ENCODE assay signal across 7 mouse cellular contexts in genomic region chr1:92437678-92438271, GRCm38 (mm10). TPM values are rescaled to one million over a fixed set of nuclear protein-coding genes. Genes with fewer than 3 reads are reported as not detected.
A peak's percentile ranks its signal among the peaks of the same experiment; 100 is the strongest.
DNase-seq lines count a peak whose midpoint lies in the region; ATAC-seq lines count a peak whose summit lies in the region.

No protein-coding gene starts in this region.

- WGBS in embryonic facial prominence, embryonic 10.5 days = 41% methylated on average over 9 of the region's 9 CpGs
- 26% methylated on average over 9 of the region's 9 CpGs for WGBS in heart, embryonic 15.5 days
- 38% methylated on average over 9 of the region's 9 CpGs for WGBS in midbrain, embryonic 16.5 days

- H3K4me1 ChIP-seq in embryonic facial prominence, embryonic 10.5 days = peaks cover 23% of the 10 kb centered on the region
- peaks cover 26% of the 10 kb centered on the region for H3K4me1 ChIP-seq in heart, embryonic 15.5 days (replicated peaks)
- H3K4me1 ChIP-seq in midbrain, embryonic 16.5 days (ENCODE audit: control insufficient read depth, insufficient read depth, low read length) = peaks cover 8% of the 10 kb centered on the region

- peak overlapping the region; percentile 66 for H3K27ac ChIP-seq in embryonic facial prominence, embryonic 10.5 days (replicated peaks)
- peak overlapping the region; percentile 80 for H3K27ac ChIP-seq in heart, embryonic 15.5 days
- peak overlapping the region; percentile 61 for H3K27ac ChIP-seq in midbrain, embryonic 16.5 days (ENCODE audit: low read length)

- peaks cover 49% of the 10 kb centered on the region for H3K36me3 ChIP-seq in embryonic facial prominence, embryonic 10.5 days (replicated peaks)
- peaks cover 43% of the 10 kb centered on the region for H3K36me3 ChIP-seq in heart, embryonic 15.5 days
- H3K36me3 ChIP-seq in midbrain, embryonic 16.5 days (ENCODE audit: control insufficient read depth, insufficient read depth, low read length) = peaks cover 4% of the 10 kb centered on the region

- H3K9ac ChIP-seq in heart, embryonic 15.5 days = no peak overlapping the region
- no peak overlapping the region for H3K9ac ChIP-seq in midbrain, embryonic 16.5 days (ENCODE audit: low read depth, low read length)

- 0 out of 2 replicates have a peak overlapping the region, but pooled peaks have one; percentile 6 for H3K4me2 ChIP-seq in heart, embryonic 15.5 days
- no peak overlapping the region for H3K4me2 ChIP-seq in midbrain, embryonic 16.5 days (ENCODE audit: low read length)

- DNase-seq in ES-CJ7 (ENCODE audit: low read depth, low spot score) (peak; percentile 46), R1 (ENCODE audit: low read depth, low spot score) (peak; percentile 16)
- DNase-seq in embryonic facial prominence, embryonic 10.5 days (ENCODE audit: low spot score) = peak; percentile 48
- peak; percentile 24 to 65 for DNase-seq in left cerebral cortex, adult 8-10 months (ENCODE audit: low spot score in 2 of 2)
- no peak for DNase-seq in thymus, postnatal 0 days (ENCODE audit: low spot score)

- no peaks in the 10 kb centered on the region for H3K27me3 ChIP-seq in embryonic facial prominence, embryonic 10.5 days (replicated peaks; ENCODE audit: low read depth, poor library complexity, severe bottlenecking)
- no peaks in the 10 kb centered on the region for H3K27me3 ChIP-seq in heart, embryonic 15.5 days
- no peaks in the 10 kb centered on the region for H3K27me3 ChIP-seq in midbrain, embryonic 16.5 days (ENCODE audit: control insufficient read depth, insufficient read depth, low read depth, low read length)

- peak; percentile 63 for ATAC-seq in heart, embryonic 15.5 days (replicated peaks; ENCODE audit: insufficient number of reproducible peaks, insufficient read depth, low FRiP score, low read depth)
- ATAC-seq in midbrain, embryonic 16.5 days = peak; percentile 71

- no peaks in the 10 kb centered on the region for H3K9me3 ChIP-seq in embryonic facial prominence, embryonic 10.5 days
- no peaks in the 10 kb centered on the region for H3K9me3 ChIP-seq in heart, embryonic 15.5 days (replicated peaks)
- H3K9me3 ChIP-seq in midbrain, embryonic 16.5 days (replicated peaks; ENCODE audit: control insufficient read depth, low read length, poor library complexity, severe bottlenecking) = no peaks in the 10 kb centered on the region

- H3K4me3 ChIP-seq in embryonic facial prominence, embryonic 10.5 days = no peak overlapping the region
- no peak overlapping the region for H3K4me3 ChIP-seq in heart, embryonic 15.5 days
- H3K4me3 ChIP-seq in midbrain, embryonic 16.5 days (ENCODE audit: low read depth, low read length) = no peak overlapping the region

RNA-seq across cellular contexts. Expression of gene Ndufa10, which starts 35.9 kb away (rescaled TPM):
- 319 and 321 TPM in 2 replicates for polyA plus RNA-seq in embryonic facial prominence, embryonic 10.5 days (2016; fragmentation: Nextera tagmentation; extraction: Ambion mirVana)
- polyA plus RNA-seq in heart, embryonic 15.5 days (2015; fragmentation: Nextera tagmentation; extraction: Ambion mirVana) = 494 and 516 TPM in 2 replicates
- 100 to 1,000 TPM; 219 to 243 (median 235) TPM for total RNA-seq in left cerebral cortex, adult 8-10 months (2022)
- polyA plus RNA-seq in midbrain, embryonic 16.5 days (2015; fragmentation: Nextera tagmentation; extraction: Ambion mirVana) = 300 and 309 TPM in 2 replicates
- polyA plus RNA-seq in thymus, postnatal 0 days (2015; fragmentation: Nextera tagmentation; extraction: Ambion mirVana) = 233 and 235 TPM in 2 replicates

RNA-seq across cellular contexts. Expression of gene Olfr1416, which starts 47.1 kb away (rescaled TPM):
- not detected in 2 replicates for polyA plus RNA-seq in embryonic facial prominence, embryonic 10.5 days (2016; fragmentation: Nextera tagmentation; extraction: Ambion mirVana)
- polyA plus RNA-seq in heart, embryonic 15.5 days (2015; fragmentation: Nextera tagmentation; extraction: Ambion mirVana) = not detected in 2 replicates
- total RNA-seq in left cerebral cortex, adult 8-10 months (2022) = not detected
- polyA plus RNA-seq in midbrain, embryonic 16.5 days (2015; fragmentation: Nextera tagmentation; extraction: Ambion mirVana) = not detected in 2 replicates
- polyA plus RNA-seq in thymus, postnatal 0 days (2015; fragmentation: Nextera tagmentation; extraction: Ambion mirVana) = not detected in 2 replicates

RNA-seq across cellular contexts. Expression of gene Olfr1415, which starts 58.1 kb away (rescaled TPM):
- 0.15 TPM in 1 of 2 replicates, not detected in the other for polyA plus RNA-seq in embryonic facial prominence, embryonic 10.5 days (2016; fragmentation: Nextera tagmentation; extraction: Ambion mirVana)
- not detected in 2 replicates for polyA plus RNA-seq in heart, embryonic 15.5 days (2015; fragmentation: Nextera tagmentation; extraction: Ambion mirVana)
- total RNA-seq in left cerebral cortex, adult 8-10 months (2022) = not detected
- not detected in 2 replicates for polyA plus RNA-seq in midbrain, embryonic 16.5 days (2015; fragmentation: Nextera tagmentation; extraction: Ambion mirVana)
- not detected in 2 replicates for polyA plus RNA-seq in thymus, postnatal 0 days (2015; fragmentation: Nextera tagmentation; extraction: Ambion mirVana)
